In genomic region chr6:54179056-54179873, GRCm38 (mm10) we compare ENCODE assay signal across 21 mouse cellular contexts.
A peak's percentile ranks its signal among the peaks of the same experiment; 100 is the strongest.
DNase-seq lines count a peak whose midpoint lies in the region; ATAC-seq and TF ChIP-seq lines count a peak whose summit lies in the region.
"Had no signal": no experiment of that assay in that cellular context is flagged by ENCODE, and none has a peak within 500 bp of the region (broad histone marks: within the 10 kb centered on the region; RNA-seq: fewer than 3 reads in every experiment).

No protein-coding gene starts in this region.

- H3K36me3 ChIP-seq in intestine, embryonic 14.5 days (ENCODE audit: control insufficient read depth, insufficient read depth, low read length) = no peaks in the 10 kb centered on the region
- H3K36me3 ChIP-seq in liver, embryonic 14.5 days (replicated peaks; ENCODE audit: control insufficient read depth, insufficient read depth, low read depth) = no peaks in the 10 kb centered on the region
- no peaks in the 10 kb centered on the region for H3K36me3 ChIP-seq in stomach, postnatal 0 days (ENCODE audit: control insufficient read depth, insufficient read depth, low read length)
- H3K36me3 ChIP-seq: embryonic facial prominence, embryonic 15.5 days; forebrain, embryonic 12.5 days; heart, embryonic 12.5 days; hindbrain, embryonic 15.5 days; limb, embryonic 15.5 days; midbrain, embryonic 10.5 days; neural tube, embryonic 13.5 days had no signal

- 70% methylated on average over 1 of the region's 1 CpGs for WGBS in intestine, embryonic 14.5 days
- 65% methylated on average over 1 of the region's 1 CpGs for WGBS in liver, embryonic 14.5 days (ENCODE audit: insufficient replicate concordance)
- WGBS in stomach, postnatal 0 days = 50% methylated on average over 1 of the region's 1 CpGs

- DNase-seq in lung, postnatal 25 days (ENCODE audit: low spot score) = peak; percentile 45
- no peak for DNase-seq in lung, postnatal 10 days
- DNase-seq in intestine, embryonic 14.5 days (ENCODE audit: low spot score) = no peak
- peak in 1 of 3 experiments; percentile 34 for DNase-seq in liver, embryonic 14.5 days (ENCODE audit: low read depth in 3 of 3, low spot score in 3 of 3)
- DNase-seq in stomach, postnatal 0 days (ENCODE audit: low spot score) = peak; percentile 57
- no peak for DNase-seq in thymus, postnatal 14 days
- DNase-seq in left cerebral cortex, adult 18-20 months (ENCODE audit: low spot score in 2 of 2) = no peak
- DNase-seq: adrenal gland, postnatal 36 days; cerebellum, adult 9-11 months; embryo, embryonic 11 days; gastrocnemius, postnatal 10 days; kidney, adult 9 months; kidney, postnatal 36 days; thymus, adult 2 months had no signal

- TF ChIP-seq EP300 in liver, embryonic 14.5 days (IDR thresholded peaks at IDR 0.05; ENCODE audit: low read depth) = no peak
- no peak for TF ChIP-seq EP300 in stomach, postnatal 0 days (optimal IDR thresholded peaks at IDR 0.05)

- no peak for TF ChIP-seq CTCF in liver, embryonic 14.5 days (IDR thresholded peaks at IDR 0.05; ENCODE audit: low read depth)
- no peak for TF ChIP-seq CTCF in stomach, postnatal 0 days (IDR thresholded peaks at IDR 0.05; ENCODE audit: low read depth)

- H3K9me3 ChIP-seq in intestine, embryonic 14.5 days (ENCODE audit: control insufficient read depth, low read length) = no peaks in the 10 kb centered on the region
- H3K9me3 ChIP-seq in liver, embryonic 14.5 days (ENCODE audit: control insufficient read depth, low read length) = no peaks in the 10 kb centered on the region
- no peaks in the 10 kb centered on the region for H3K9me3 ChIP-seq in stomach, postnatal 0 days (ENCODE audit: control insufficient read depth, low read length)
- H3K9me3 ChIP-seq: embryonic facial prominence, embryonic 15.5 days; forebrain, embryonic 12.5 days; hindbrain, embryonic 15.5 days; limb, embryonic 15.5 days; midbrain, embryonic 10.5 days; neural tube, embryonic 13.5 days had no signal

- ATAC-seq in intestine, embryonic 14.5 days (replicated peaks; ENCODE audit: low FRiP score, low TSS enrichment, low read depth) = peak; percentile 92
- peak; percentile 73; the same call in 1 of the 2 replicates for ATAC-seq in liver, embryonic 14.5 days (ENCODE audit: insufficient read depth)
- ATAC-seq in stomach, postnatal 0 days (ENCODE audit: low FRiP score, low TSS enrichment) = peak; percentile 94

- H3K9ac ChIP-seq in intestine, embryonic 14.5 days (ENCODE audit: low read length) = no peak overlapping the region
- no peak overlapping the region for H3K9ac ChIP-seq in liver, embryonic 14.5 days (replicated peaks)
- H3K9ac ChIP-seq in stomach, postnatal 0 days (ENCODE audit: low read length) = no peak overlapping the region
- H3K9ac ChIP-seq: embryonic facial prominence, embryonic 15.5 days; forebrain, embryonic 12.5 days; heart, embryonic 12.5 days; hindbrain, embryonic 15.5 days; limb, embryonic 15.5 days; neural tube, embryonic 13.5 days had no signal

- no peak overlapping the region for H3K4me3 ChIP-seq in intestine, embryonic 14.5 days (ENCODE audit: low read depth, low read length)
- H3K4me3 ChIP-seq in liver, embryonic 14.5 days (ENCODE audit: insufficient read depth in 1 of 2, low read depth in 2 of 2, low read length in 2 of 2) = no peak overlapping the region
- no peak overlapping the region for H3K4me3 ChIP-seq in stomach, postnatal 0 days (ENCODE audit: low read depth, low read length)
- H3K4me3 ChIP-seq: embryonic facial prominence, embryonic 15.5 days; forebrain, embryonic 12.5 days; heart, embryonic 12.5 days; hindbrain, embryonic 15.5 days; limb, embryonic 15.5 days; midbrain, embryonic 10.5 days; neural tube, embryonic 13.5 days had no signal

- no peaks in the 10 kb centered on the region for H3K4me1 ChIP-seq in intestine, embryonic 14.5 days (replicated peaks; ENCODE audit: control insufficient read depth, insufficient read depth, low read length)
- peaks cover 0 to 16% of the 10 kb centered on the region in 2 experiments; a peak in 3 of 4 replicates for H3K4me1 ChIP-seq in liver, embryonic 14.5 days (replicated peaks; ENCODE audit: control insufficient read depth in 2 of 2, insufficient read depth in 2 of 2, low read length in 1 of 2)
- no peaks in the 10 kb centered on the region; the same call in 1 of the 2 replicates for H3K4me1 ChIP-seq in stomach, postnatal 0 days (replicated peaks; ENCODE audit: control insufficient read depth, insufficient read depth)
- H3K4me1 ChIP-seq: embryonic facial prominence, embryonic 15.5 days; limb, embryonic 15.5 days had no signal

- no peaks in the 10 kb centered on the region for H3K27me3 ChIP-seq in intestine, embryonic 14.5 days (replicated peaks; ENCODE audit: control insufficient read depth, insufficient read depth, low read length)
- no peaks in the 10 kb centered on the region for H3K27me3 ChIP-seq in liver, embryonic 14.5 days (ENCODE audit: control insufficient read depth, insufficient read depth, low read length)
- H3K27me3 ChIP-seq in stomach, postnatal 0 days (ENCODE audit: control insufficient read depth, insufficient read depth, low read length) = no peaks in the 10 kb centered on the region
- H3K27me3 ChIP-seq: embryonic facial prominence, embryonic 15.5 days; forebrain, embryonic 12.5 days; heart, embryonic 12.5 days; hindbrain, embryonic 15.5 days; limb, embryonic 15.5 days; neural tube, embryonic 13.5 days had no signal

- H3K4me2 ChIP-seq in intestine, embryonic 14.5 days (ENCODE audit: low read length) = no peak overlapping the region
- H3K4me2 ChIP-seq in liver, embryonic 14.5 days (ENCODE audit: low read depth) = no peak overlapping the region
- no peak overlapping the region for H3K4me2 ChIP-seq in stomach, postnatal 0 days (replicated peaks; ENCODE audit: low read depth)
- H3K4me2 ChIP-seq: embryonic facial prominence, embryonic 15.5 days; forebrain, embryonic 12.5 days; heart, embryonic 12.5 days; hindbrain, embryonic 15.5 days; limb, embryonic 15.5 days; neural tube, embryonic 13.5 days had no signal

- no peak overlapping the region for H3K27ac ChIP-seq in intestine, embryonic 14.5 days (ENCODE audit: low read depth)
- H3K27ac ChIP-seq in liver, embryonic 14.5 days = no peak overlapping the region
- peak overlapping the region; percentile 76 for H3K27ac ChIP-seq in stomach, postnatal 0 days (replicated peaks)
- H3K27ac ChIP-seq: embryonic facial prominence, embryonic 15.5 days; forebrain, embryonic 12.5 days; hindbrain, embryonic 15.5 days; limb, embryonic 15.5 days; midbrain, embryonic 10.5 days; neural tube, embryonic 13.5 days had no signal

Comparison
In these comparisons a context has a peak if more than half of its experiments do, and no peak if none do; other contexts are left out.
1. DNase-seq: peak in lung, postnatal 25 days (single experiment) and stomach, postnatal 0 days (single experiment); none in lung, postnatal 10 days (single experiment), intestine, embryonic 14.5 days (single experiment), thymus, postnatal 14 days (single experiment) and left cerebral cortex, adult 18-20 months (0 of 2).
2. Peak in every context shown above with its lines, with median percentiles within 50 percentile points of each other: ATAC-seq.